Mouse (Mus musculus): ENCODE results near the gene Adamtsl4.

DNA sequence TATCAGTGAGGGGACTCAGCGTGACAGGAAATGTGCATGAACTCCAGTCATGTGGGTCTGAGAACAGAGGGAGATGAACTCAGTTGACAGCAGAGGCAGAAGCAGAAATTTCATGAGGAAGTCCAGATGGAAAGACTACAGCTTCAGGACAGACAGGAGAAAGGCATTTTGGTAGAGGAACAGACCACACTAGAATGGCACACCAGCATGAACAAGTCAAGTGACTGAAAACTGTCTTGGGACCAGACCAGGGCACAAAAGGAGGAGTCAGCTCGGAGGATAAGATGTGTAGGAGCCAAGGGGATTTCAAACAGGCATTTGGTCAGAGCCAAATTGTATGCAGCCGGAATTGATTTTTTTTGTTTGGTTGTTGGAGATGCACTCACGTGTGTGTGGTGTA lies 52.1 kb downstream of the Adamtsl4 start:
- TF ChIP-seq POLR2A (IDR thresholded peaks at IDR 0.05; ENCODE audit: borderline replicate concordance, extremely low read depth, low read depth, low read length) (no peak), CTCF (IDR thresholded peaks at IDR 0.05; ENCODE audit: insufficient read depth, low read length) (no peak)
